Mouse (Mus musculus) kidney, postnatal 14 days (tissue): Measurements from ENCODE around the gene Ghrhr.

Experiments
- DNase-seq: peaks from one replicate; pipeline ENCODE4 v3.0.0; 2022; ENCODE audit warnings: mixed read lengths

The Ghrhr gene

DNA sequence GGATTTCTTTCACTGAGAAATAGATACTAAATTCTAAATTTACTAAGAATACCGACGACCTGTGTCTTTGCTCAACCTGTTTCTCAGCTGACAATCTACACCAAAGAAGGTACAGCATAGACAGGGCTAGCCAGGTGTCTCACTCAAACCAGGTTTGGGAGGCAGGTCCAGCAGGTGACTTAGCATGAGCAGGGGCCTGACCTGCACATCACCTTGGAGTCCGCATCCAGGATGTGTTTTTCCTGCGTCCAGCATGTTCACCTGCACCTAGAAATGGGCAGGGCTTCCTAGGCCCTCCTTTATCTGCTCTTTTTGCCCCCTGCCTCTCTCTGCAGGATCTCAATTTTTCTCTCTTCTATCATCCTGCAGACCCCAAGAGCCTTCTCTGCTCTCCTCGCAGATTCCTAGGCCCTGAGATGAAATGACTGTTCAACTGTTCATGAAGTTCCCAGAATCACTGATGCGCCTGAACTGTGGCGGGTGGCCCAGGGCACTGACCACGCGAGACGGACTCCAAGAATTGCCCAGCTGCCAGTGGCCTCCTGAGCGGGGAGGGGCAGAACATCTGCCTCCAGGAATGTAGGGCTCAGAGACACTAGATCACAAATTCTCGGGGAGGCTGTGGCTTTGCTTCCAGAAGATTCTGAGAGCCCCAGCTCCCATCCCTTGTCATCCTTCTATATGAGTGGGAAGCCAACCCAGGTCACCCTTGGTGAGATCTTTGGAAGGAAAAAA, 22.2 kb upstream of the Ghrhr start:
- no peak for DNase-seq

DNA sequence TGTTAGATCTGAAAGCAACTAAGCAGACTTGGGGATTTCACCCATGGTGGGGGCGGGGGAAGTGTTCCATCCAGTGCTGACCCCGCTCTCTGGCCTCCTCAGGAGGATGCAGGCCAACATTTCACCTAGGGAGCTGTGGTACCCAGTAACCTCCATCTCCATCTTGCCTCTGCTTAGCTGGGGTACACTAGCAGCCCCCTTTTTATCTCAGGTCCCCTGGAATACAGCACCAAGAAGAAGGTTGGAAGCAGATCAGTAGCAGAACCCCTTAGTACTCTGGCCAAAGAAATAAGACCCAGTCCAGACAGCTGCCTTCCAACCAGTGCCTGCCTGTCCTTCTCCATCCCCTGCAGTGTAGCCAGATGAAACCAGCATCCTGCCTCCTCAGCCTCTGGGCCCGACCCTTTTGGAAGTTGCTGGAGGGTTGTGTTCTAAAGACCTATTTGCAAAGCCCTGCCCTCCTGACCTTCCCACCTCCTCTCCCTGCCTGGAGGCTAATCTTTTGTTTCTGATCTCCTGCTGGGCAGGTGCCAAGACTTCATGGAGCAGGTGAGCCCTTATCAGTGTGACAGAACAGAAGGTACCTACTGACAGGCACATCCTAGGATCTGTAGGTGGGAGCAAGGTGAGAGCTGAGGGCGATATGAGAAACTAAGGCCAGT, 21.5 kb upstream of the Ghrhr start:
- no peak for DNase-seq

DNA sequence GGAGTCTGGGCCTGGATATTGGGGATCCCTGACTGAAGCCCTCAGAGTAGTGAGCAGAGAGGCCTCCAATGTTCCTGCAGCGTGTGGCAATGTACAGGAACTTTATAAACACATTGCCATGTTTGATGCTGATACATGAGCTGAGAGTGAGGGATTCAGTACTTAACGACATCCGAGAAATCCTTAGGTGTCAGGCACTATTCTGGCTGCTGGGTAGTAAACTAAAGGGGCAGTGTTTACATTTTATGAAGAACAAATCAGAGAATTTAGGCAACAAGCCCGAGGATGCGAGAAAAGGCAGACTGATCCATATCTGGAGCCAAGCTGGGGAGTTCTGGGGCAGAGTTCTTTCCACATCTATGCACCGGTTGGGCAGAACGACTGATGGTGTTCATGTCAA, 20.5 kb upstream of the Ghrhr start:
- DNase-seq, result no peak

DNA sequence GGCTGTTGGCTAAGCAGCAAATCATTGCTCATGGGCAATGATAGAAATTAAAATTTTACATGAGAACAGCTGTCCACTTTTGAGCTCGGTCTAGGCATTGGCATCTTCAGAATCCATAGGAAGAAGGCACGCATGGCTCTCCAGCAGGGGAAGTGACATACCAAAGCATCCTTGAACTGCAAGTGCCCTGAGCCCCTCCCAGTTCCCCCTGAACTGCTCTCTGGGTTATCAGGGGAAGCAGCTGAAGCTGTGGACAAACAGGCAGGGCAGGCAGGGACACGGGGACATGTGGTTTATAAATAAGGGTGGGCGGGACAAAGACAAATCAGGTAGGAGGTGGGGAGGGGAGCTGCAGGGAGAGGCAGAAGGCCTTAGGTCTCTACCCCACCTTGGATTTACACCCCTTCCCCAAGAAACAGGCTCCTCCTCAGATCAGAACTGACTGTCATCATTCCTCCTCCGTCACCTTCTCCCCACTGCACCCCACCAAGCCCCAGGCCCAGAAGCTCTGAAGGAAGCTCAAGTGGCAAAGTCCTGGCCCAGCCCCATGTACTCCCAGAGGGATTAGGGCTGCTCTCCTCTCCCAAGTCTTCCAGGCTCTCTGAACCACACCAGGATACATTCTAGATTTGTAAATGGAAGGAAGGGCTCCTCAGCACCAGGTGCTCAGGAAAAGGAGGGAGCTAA, 19.9 kb upstream of the Ghrhr start:
- DNase-seq, result no peak

DNA sequence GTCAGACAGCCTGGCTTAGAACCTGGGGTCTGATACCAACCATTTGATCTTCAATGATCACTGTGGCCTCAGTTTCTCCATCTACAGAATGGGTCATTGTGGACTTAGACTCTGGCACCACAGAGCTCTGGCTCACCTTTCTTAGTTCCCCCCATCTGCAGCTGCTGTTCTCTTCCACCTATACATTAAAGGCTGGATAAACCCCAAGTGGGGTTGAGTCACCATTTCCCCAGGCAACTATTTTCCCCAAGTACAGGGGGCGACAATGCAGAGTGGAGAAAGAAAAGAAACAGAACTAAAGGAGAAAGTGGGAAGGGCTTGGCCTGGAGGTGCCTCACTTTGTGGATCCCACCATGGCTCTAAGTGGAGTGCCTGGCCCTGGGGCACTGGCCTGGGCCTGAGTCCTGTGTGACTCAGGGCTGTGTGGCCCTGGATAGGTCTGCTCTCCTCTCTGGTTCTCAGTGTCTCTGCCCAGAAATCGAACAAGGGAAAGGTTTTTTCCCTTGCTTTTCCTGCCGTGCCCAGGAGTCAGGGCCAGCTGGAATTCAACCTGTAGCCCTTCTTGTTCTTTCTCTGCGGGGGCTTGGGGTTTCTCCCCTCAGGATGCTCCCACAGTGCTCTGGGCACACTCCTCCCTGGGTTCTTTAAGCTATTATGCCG, 19.0 kb upstream of the Ghrhr start:
- DNase-seq, result no peak

DNA sequence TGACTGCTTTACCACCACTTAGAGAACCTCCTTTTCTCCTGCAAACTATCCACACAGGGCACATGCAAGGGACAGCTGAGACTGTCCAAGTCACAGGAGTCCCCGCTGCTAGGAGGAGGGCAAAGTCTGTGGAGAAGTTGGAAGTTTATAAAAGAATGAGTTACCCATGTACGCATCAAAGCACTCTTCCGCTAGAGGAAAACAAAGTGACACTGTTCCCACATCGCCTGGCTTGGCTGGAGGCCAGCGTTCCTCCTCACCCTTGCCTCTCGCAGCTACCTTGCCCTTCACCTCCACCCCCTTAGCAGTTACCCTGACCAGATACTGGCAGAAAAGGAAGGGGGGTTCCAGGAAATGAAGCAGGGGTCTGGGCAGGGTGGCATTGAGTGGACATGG, 18.5 kb upstream of the Ghrhr start:
- DNase-seq, result peak; percentile 85

GRCm38 (mm10) chr6:55358731-55359143, 17.4 kb upstream of the Ghrhr start:
- no peak for DNase-seq

DNA sequence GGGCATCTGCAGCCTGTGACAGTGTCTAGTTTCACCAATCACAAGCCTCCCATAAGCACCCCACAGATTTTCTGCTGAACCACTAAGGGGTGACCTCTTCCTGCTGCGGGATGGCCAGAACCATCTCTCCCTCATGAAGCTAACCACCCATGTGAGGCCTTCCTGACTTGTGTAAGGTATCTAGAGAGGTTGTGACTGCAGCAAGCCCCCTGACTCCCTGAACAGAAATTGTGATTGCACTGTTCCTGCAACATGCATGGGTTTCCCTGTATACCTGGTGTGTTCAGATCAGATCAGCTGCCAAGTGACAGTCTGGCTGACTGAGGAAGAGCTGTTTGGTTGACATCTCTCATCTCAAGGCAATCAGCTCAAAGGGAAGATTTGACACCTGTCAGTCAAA, 13.4 kb upstream of the Ghrhr start:
- no peak for DNase-seq

DNA sequence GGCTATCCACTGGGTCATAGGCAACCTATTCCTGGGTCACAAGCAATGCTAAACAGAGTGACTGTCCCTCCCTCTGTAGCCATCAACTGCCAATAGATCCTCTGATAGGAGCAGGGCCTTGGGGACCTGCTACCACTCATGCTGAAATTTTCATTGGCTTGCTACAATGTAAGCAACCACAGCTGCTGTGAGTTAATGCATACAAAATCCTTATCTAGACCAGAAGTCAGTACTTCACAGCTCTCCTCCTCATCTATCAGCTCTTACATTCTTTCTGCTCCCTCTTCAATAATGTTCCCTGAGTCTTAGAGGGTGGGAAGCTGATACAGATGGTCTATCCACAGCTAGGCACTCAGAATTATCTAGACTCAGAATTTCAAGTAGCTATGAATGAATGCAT, 9.0 kb upstream of the Ghrhr start:
- DNase-seq, result no peak

DNA sequence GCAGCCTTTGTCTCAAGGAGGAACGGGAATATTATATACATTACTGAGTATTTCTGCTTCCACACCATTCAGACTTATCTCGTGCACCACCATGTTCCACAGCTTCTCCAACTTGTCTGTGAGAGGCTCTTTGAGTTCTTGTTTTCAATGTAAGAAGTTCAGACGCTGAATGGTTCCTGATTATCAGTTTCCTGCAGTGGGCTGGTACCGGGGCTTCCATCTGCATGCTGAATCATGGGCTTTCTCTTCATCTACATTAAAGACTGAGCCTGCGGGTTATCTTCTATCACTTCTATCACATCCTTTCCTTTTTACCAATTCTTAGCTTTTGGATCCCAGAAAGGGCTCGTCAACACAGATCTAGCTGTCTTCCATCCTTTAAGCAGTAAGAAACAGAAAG, 5.3 kb upstream of the Ghrhr start:
- no peak for DNase-seq

GRCm38 (mm10) chr6:55376511-55376910, 416 bp downstream of the Ghrhr start:
- no peak for DNase-seq

GRCm38 (mm10) chr6:55377461-55377860, 1.4 kb downstream of the Ghrhr start:
- DNase-seq, result no peak

DNA sequence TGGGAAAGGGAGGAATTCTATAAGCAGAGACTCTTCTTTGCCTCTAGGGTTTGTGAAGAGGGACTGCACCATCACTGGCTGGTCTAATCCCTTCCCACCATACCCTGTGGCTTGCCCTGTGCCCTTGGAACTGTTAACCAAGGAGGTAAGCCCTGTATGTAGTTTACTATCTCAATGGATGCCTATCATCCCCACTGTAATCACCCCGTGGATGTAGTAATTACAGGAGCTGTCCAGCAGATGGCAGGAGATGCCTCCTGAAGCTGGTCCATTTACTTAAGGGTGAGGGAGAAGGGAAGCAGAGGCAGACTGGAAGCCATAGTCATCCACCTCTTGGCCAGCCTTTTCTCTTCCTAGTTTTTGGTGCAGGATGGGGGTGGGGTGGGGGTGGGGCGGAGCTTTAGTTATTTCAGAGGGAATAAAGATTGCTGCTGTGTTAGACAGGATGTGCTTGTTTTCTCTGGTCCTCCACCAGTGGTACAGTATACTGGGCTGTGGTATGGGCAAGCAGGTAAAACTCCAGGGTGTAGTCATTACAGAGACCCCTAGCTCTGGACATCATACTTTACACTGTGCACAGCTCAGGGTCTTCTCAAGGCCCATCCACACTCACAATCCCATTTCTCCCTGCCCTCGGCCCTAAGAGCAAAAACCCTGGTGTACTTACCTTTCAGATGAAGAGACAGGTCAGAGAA, 3.7 kb downstream of the Ghrhr start:
- peak; percentile 51 for DNase-seq

- no peak for DNase-seq
Measured at GRCm38 (mm10) chr6:55381966-55382365, 5.9 kb downstream of the Ghrhr start.

DNA sequence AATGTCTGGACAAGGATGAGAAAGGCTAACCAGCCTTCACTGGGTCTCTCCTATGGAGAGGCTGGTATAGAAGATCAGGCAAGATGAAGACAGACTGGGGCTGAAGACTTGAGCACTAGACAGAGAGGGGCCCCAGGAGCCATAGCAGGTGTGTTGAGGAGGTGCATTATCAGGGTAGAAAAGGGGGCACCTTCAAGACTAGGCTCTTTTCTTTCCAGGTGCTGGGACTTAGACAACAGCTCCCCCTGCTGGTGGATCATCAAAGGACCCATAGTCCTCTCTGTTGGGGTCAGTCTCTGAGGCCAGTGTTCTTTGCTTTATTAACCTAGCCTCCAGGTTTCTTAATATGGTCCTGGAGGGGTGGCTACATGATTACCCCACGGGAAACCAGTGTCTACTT, 7.8 kb downstream of the Ghrhr start:
- peak; percentile 61 for DNase-seq

DNA sequence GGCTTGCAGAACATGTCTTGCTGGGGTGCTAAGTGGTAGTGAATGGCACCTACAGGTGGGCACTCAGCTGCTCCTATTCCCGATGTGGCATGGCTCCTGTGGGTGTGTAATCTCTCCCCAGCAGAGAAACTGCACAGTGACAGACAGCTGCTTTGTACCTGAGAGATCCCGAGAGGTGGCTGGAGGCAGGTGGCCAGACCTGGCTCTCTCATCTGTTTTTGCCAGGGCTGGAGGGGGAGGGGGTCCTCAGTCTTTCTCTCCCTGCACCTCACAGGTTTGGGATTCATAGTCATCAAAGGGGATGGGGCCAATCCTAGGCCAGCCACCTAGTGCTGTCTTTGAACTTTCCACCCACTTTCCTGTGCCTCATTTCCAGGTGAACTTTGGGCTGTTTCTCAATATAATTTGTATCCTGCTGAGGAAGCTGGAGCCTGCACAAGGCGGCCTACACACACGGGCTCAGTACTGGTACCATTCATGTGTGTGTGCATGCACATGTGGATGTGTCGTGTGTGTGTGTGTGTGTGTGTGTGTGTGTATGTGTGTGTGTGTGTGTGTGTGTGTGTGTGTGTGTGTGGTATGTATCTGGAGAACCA, 8.4 kb downstream of the Ghrhr start:
- DNase-seq, result no peak

- DNase-seq, result no peak
Measured at GRCm38 (mm10) chr6:55388546-55389169, 12.6 kb downstream of the Ghrhr start.

- DNase-seq, result no peak
Measured at GRCm38 (mm10) chr6:55389321-55389720, 13.2 kb downstream of the Ghrhr start.

DNA sequence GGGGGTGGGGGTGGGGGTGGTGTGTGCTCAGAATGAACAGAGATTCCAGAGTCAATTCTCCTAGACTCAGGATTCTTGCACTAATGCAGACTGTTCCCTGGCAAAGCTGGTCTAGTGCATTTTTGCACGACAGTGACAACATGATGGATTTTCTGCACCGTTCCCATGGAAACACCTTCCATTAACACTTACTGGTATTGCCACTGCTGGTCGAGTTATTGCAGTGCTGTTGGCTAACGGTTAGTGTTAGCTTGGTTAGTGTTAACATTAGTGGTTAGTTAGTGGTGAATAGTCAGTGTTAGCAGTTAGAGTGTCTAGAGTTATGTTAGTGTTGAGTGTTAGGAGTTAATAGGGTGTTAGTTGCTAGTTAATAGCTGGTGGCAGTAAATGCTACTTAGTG, 15.7 kb downstream of the Ghrhr start:
- DNase-seq, result no peak

- DNase-seq, result peak; percentile 73
Measured at GRCm38 (mm10) chr6:55392453-55392852, 16.4 kb downstream of the Ghrhr start.

DNA sequence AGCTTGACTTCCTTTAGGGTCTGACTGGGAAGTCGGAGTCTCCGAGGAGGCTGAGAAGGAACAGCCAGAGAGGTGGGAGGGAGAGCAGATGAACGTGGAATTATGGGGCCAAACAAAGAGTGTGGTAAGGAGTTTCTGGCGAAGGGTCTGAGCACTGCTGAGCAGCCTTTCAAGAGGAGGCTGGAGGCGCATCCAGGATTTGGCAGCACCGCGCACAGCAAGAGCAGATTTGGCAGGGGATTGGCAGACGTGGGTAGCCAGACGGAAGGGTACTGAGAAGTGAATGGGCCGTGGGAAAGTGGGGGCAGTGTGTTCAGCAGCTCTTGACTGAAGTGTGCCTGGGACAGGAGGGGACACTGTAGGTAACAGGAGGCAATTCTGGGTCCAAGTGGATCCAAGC, 18.8 kb downstream of the Ghrhr start:
- no peak for DNase-seq

DNA sequence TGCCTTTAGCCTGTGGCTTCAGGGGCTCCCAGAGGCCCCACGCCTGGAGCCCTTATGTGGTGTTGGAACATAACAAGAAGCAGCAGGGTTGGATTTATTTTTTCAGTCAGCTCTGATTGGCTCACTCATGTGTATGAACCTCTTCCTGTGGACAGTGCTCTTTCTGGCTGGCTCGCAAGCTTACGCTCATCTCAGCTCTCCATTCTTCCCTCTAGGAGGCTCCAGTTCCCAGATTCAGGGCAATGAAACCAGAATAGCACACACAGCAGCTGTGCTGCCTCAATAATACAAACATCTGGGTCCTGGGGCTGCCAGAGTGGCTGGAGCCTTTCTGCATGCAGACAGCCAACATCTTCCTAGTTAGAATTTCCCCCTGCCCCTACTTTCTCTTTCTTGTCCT, 20.1 kb downstream of the Ghrhr start:
- peak; percentile 66 for DNase-seq
